Mouse (Mus musculus) olfactory bulb, adult 2 months (tissue): ENCODE data around the gene Kmt5b. TPM values are rescaled to one million over a fixed set of nuclear protein-coding genes. Genes with fewer than 3 reads are reported as not detected.

ENCODE experiments used
- H3K27ac ChIP-seq: fragments of 200-500 bp; 2 replicates; pipeline ENCODE4 v1.5.1; 2012; ENCODE audit warnings: low read depth, low read length; ENCODE audit not compliant: insufficient read depth
- H3K4me1 ChIP-seq: fragments of 200-500 bp; 2 replicates; pipeline ENCODE4 v1.6.1; 2012; ENCODE audit warnings: low read length; ENCODE audit not compliant: control insufficient read depth, insufficient read depth
- H3K4me3 ChIP-seq: fragments of 200-500 bp; 2 replicates; pipeline ENCODE4 v1.5.1; 2012; ENCODE audit warnings: mild to moderate bottlenecking, low read depth, low read length, moderate library complexity; ENCODE audit not compliant: insufficient read depth
- CTCF ChIP-seq: fragments of 200-500 bp; IDR thresholded peaks from 2 replicates; pipeline ENCODE4 v1.5.1; 2012; ENCODE audit warnings: low read depth, mild to moderate bottlenecking, low read length, moderate library complexity; ENCODE audit not compliant: insufficient read depth
- POLR2A ChIP-seq: fragments of 200-500 bp; IDR thresholded peaks from 2 replicates; pipeline ENCODE4 v1.6.1; 2012; ENCODE audit warnings: mild to moderate bottlenecking, low read depth, low read length, moderate library complexity; ENCODE audit not compliant: insufficient read depth
- WGBS: fragments of 180-500 bp; shearing (Covaris S2); methylation state at CpG from one replicate; pipeline ENCODE4 v1.1.7; 2018; 5-methylcytosine and 5-hydroxymethylcytosine counted together
- polyA plus RNA-seq: library from polyadenylated mRNA; stranded (reverse); fragments of >200 nt; gene quantifications from 2 replicates; pipeline ENCODE4 v1.2.4, GENCODE M21; 2012; ENCODE audit warnings: low replicate concordance; ENCODE audit not compliant: missing spikeins, insufficient read depth, insufficient read length

The Kmt5b gene
- polyA plus RNA-seq, 1 experiment: 90.0 TPM

DNA sequence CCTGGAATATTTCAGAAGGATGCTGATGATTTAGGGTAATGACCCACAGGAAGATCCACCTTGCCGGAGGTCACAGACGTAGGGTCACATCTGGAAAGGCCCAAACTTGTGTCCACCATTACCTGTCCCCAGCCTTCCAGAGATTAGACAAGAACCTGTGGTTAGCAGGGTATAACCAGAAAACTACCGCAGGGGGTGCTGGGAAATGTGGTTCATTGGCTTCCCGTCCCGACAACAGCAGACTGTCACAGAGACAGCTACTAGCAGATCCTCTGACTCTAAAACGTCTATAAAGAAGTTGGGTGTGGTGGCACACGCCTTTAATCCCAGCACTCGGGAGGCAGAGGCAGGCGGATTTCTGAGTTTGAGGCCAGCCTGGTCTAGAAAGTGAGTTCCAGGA is 69.6 kb downstream of the Kmt5b start:
- no peak for TF ChIP-seq POLR2A
- no peak for TF ChIP-seq CTCF
- WGBS: 94% methylated on average over 9 of the region's 9 CpGs
- H3K4me3 ChIP-seq: no peak overlapping the region
- no peak overlapping the region for H3K27ac ChIP-seq
- peaks cover 4% of the 10 kb centered on the region; the same call in 1 of the 2 replicates for H3K4me1 ChIP-seq

DNA sequence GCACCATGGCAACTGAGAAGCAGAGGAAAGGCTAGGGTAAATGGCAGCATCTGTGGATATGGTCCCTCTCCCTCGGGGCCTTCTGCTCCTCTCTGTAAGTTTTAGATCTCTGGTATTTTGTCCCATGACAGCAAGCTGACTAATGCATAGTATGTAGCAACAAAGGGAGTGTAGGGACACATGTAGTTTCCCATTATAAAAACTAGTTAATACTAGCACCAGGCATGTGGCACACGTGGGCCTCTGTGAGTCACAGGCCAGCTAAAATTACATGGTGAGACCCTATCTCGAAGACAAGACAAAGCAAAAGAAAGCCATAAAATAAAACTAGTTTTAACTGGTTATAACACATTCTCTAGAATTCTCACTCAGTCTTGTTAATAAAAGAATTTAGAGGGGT is 71.7 kb downstream of the Kmt5b start:
- H3K4me3 ChIP-seq: no peak overlapping the region
- H3K4me1 ChIP-seq: no peaks in the 10 kb centered on the region
- no peak overlapping the region for H3K27ac ChIP-seq
- TF ChIP-seq CTCF (no peak), POLR2A (no peak)
- WGBS: 49% methylated on average over 3 of the region's 3 CpGs

GRCm38 (mm10) chr19:3839686-3840085 is 72.5 kb downstream of the Kmt5b start:
- H3K4me1 ChIP-seq: no peaks in the 10 kb centered on the region
- TF ChIP-seq POLR2A (no peak), CTCF (no peak)
- 38% methylated on average over 2 of the region's 2 CpGs for WGBS
- H3K4me3 ChIP-seq: no peak overlapping the region
- no peak overlapping the region for H3K27ac ChIP-seq

DNA sequence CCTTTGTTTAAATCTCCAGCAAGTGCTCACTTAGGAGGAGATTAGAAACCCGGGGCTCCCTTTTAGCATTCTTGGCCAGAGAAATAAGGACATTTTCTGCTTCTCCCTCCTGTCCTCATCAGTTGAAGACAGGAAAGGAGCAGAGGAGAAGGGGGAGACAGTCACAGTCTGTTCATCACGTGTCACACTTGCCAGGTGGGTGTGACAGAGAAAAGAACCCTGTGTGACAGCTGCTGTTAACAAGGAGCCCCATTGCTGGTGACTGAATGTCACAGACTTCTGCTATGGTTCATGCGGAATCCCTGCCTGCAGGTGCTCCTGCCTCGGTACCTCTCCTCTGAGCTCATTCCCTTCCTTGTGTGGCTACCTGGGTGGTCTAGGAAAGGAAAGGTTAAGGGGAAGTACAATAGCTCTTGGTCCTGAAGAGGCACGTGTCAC is 73.0 kb downstream of the Kmt5b start:
- no peak overlapping the region for H3K4me3 ChIP-seq
- no peak overlapping the region for H3K27ac ChIP-seq
- no peak for TF ChIP-seq POLR2A
- no peak for TF ChIP-seq CTCF
- no peaks in the 10 kb centered on the region for H3K4me1 ChIP-seq
- 56% methylated on average over 5 of the region's 5 CpGs for WGBS

DNA sequence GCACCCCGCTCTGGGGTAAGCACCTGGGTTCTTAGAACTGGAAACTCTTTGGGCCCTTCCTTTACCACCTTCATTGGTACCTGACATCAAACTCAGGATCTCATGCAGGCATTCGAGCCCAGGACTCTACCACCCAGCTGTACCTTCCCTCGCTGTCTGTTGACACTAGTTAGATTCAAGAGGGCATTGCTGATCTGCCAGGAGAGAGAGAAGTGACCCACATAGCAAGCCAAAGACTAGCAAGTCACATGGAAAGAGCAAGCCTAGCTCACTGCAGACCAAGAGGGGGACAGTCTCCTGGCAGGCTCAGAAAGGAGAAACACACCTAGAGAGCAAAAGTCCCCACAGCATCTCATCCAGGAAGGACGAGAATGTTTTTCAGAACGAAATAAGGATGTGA is 73.5 kb downstream of the Kmt5b start:
- Histone ChIP-seq H3K27ac (no peak overlapping the region), H3K4me3 (no peak overlapping the region), H3K4me1 (no peaks in the 10 kb centered on the region)
- TF ChIP-seq POLR2A: no peak
- no peak for TF ChIP-seq CTCF
- 91% methylated on average over 5 of the region's 5 CpGs for WGBS

DNA sequence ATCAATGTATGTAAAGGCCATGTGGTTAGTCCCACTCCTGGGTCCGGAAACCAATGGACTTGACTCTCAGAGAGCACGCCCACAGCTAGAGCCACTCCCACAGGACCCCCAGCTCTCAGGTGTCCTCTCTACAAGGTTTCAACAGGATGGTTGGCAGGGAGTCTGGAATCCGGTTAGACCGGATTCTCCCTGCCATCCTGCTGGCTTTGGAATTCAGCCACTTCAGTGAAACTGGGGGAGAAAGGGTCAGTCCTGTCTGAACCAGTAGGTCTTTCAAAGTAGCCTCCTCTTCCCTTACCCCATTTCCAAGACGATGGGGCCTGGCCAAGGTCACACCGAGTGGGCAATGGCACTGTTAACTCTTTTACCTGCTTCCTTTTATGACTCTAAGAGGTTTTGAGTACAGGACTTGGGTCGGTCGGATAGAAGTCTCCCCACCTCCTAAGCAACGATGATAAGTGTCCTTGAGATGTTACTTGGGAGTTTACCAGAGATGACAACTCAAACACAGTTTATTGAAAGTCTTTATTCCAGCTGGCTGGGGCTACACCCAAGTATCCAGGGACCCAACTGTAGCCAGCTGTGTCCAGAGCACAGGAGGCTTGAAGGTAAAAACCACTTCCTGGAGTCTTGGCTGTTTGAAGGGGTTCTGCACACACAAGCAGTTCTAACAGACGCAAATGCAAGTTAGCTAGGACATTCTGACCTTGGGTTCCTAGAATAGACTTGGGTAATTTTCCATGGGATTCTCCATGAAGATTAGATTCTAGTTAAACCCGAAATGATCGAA is 75.3 kb downstream of the Kmt5b start:
- TF ChIP-seq POLR2A: no peak
- TF ChIP-seq CTCF: no peak
- WGBS: 68% methylated on average over 12 of the region's 12 CpGs
- no peaks in the 10 kb centered on the region for H3K4me1 ChIP-seq
- H3K27ac ChIP-seq: no peak overlapping the region
- no peak overlapping the region for H3K4me3 ChIP-seq

- Histone ChIP-seq H3K27ac (no peak overlapping the region), H3K4me1 (no peaks in the 10 kb centered on the region), H3K4me3 (no peak overlapping the region)
- 90% methylated on average over 2 of the region's 2 CpGs for WGBS
- TF ChIP-seq CTCF (no peak), POLR2A (no peak)
Observed at GRCm38 (mm10) chr19:3843629-3844028, 76.4 kb downstream of the Kmt5b start.

GRCm38 (mm10) chr19:3844836-3845235 is 77.6 kb downstream of the Kmt5b start:
- TF ChIP-seq CTCF: no peak
- no peak for TF ChIP-seq POLR2A
- no peaks in the 10 kb centered on the region for H3K4me1 ChIP-seq
- H3K4me3 ChIP-seq: no peak overlapping the region
- no peak overlapping the region for H3K27ac ChIP-seq
- WGBS: 97% methylated on average over 1 of the region's 1 CpGs

DNA sequence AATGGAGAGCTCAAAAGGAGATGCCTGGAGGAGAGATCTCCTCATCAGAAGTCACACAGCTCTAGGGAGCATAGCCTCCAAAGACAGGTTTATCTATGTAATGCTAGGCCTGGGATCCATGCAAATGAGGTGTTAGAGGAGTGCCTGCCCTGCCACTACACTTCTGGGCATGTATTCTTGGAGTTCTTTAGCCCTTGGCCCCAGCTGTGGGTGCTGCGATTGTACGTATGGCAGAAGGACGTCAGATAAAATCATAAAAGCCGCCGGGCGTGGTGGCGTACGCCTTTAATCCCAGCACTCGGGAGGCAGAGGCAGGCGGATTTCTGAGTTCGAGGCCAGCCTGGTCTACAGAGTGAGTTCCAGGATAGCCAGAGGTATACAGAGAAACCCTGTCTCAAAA is 78.1 kb downstream of the Kmt5b start:
- whole genome bisulfite sequencing: 90% methylated on average over 11 of the region's 11 CpGs
- Histone ChIP-seq H3K4me1 (no peaks in the 10 kb centered on the region), H3K4me3 (no peak overlapping the region), H3K27ac (no peak overlapping the region)
- TF ChIP-seq CTCF: no peak
- TF ChIP-seq POLR2A: no peak

GRCm38 (mm10) chr19:3845803-3846406 is 78.7 kb downstream of the Kmt5b start:
- WGBS: 67% methylated on average over 1 of the region's 1 CpGs
- Histone ChIP-seq H3K4me1 (peaks cover 2% of the 10 kb centered on the region), H3K4me3 (no peak overlapping the region), H3K27ac (no peak overlapping the region)
- no peak for TF ChIP-seq POLR2A
- no peak for TF ChIP-seq CTCF
